Mouse (Mus musculus): ENCODE results near the gene Poldip2. TPM values are rescaled to one million over a fixed set of nuclear protein-coding genes. Genes with fewer than 3 reads are reported as not detected.
"Not testable (repeated sequence)": the region's sequence is repeated elsewhere in the genome, so short reads cannot be mapped to it uniquely, and the experiment has no call there.

Gene Poldip2
- total RNA-seq, 1 experiment from 2014 or later = 60.7 TPM

GRCm38 (mm10) chr11:78530001-78530400 is 18.0 kb downstream of the Poldip2 start:
- ATAC-seq (replicated peaks in 1 of 2; ENCODE audit: insufficient read depth in 1 of 2, low FRiP score in 2 of 2, low TSS enrichment in 1 of 2, low read depth in 1 of 2, poor library complexity in 2 of 2, severe bottlenecking in 2 of 2) = no peak

GRCm38 (mm10) chr11:78531046-78531445 is 19.1 kb downstream of the Poldip2 start:
- ATAC-seq (replicated peaks in 1 of 2; ENCODE audit: insufficient read depth in 1 of 2, low FRiP score in 2 of 2, low TSS enrichment in 1 of 2, low read depth in 1 of 2, poor library complexity in 2 of 2, severe bottlenecking in 2 of 2) = no peak

GRCm38 (mm10) chr11:78531515-78531914 is 19.5 kb downstream of the Poldip2 start:
- ATAC-seq (replicated peaks in 1 of 2; ENCODE audit: insufficient read depth in 1 of 2, low FRiP score in 2 of 2, low TSS enrichment in 1 of 2, low read depth in 1 of 2, poor library complexity in 2 of 2, severe bottlenecking in 2 of 2) = not testable (repeated sequence)

- ATAC-seq (replicated peaks in 1 of 2; ENCODE audit: insufficient read depth in 1 of 2, low FRiP score in 2 of 2, low TSS enrichment in 1 of 2, low read depth in 1 of 2, poor library complexity in 2 of 2, severe bottlenecking in 2 of 2) = no peak
Measured at GRCm38 (mm10) chr11:78534516-78534915, 22.5 kb downstream of the Poldip2 start.

- no peak for ATAC-seq (replicated peaks in 1 of 2; ENCODE audit: insufficient read depth in 1 of 2, low FRiP score in 2 of 2, low TSS enrichment in 1 of 2, low read depth in 1 of 2, poor library complexity in 2 of 2, severe bottlenecking in 2 of 2)
Measured at GRCm38 (mm10) chr11:78535376-78536079, 23.5 kb downstream of the Poldip2 start.

- peak; percentile 95 to 97 for ATAC-seq (replicated peaks in 1 of 2; ENCODE audit: insufficient read depth in 1 of 2, low FRiP score in 2 of 2, low TSS enrichment in 1 of 2, low read depth in 1 of 2, poor library complexity in 2 of 2, severe bottlenecking in 2 of 2)
Measured at GRCm38 (mm10) chr11:78536080-78536689, 24.2 kb downstream of the Poldip2 start, which contains the start of the genes Tnfaip1 and Ift20. TSS of gene Tnfaip1 (minus strand) at chr11:78536332. TSS of gene Ift20 (plus strand) at chr11:78536361.

GRCm38 (mm10) chr11:78536690-78537084 is 24.7 kb downstream of the Poldip2 start:
- no peak for ATAC-seq (replicated peaks in 1 of 2; ENCODE audit: insufficient read depth in 1 of 2, low FRiP score in 2 of 2, low TSS enrichment in 1 of 2, low read depth in 1 of 2, poor library complexity in 2 of 2, severe bottlenecking in 2 of 2)

- ATAC-seq (replicated peaks in 1 of 2; ENCODE audit: insufficient read depth in 1 of 2, low FRiP score in 2 of 2, low TSS enrichment in 1 of 2, low read depth in 1 of 2, poor library complexity in 2 of 2, severe bottlenecking in 2 of 2) = no peak
Measured at GRCm38 (mm10) chr11:78540358-78540757, 28.4 kb downstream of the Poldip2 start.

- ATAC-seq (replicated peaks in 1 of 2; ENCODE audit: insufficient read depth in 1 of 2, low FRiP score in 2 of 2, low TSS enrichment in 1 of 2, low read depth in 1 of 2, poor library complexity in 2 of 2, severe bottlenecking in 2 of 2) = no peak
Measured at GRCm38 (mm10) chr11:78544449-78545111, 32.6 kb downstream of the Poldip2 start.

- no peak for ATAC-seq (replicated peaks in 1 of 2; ENCODE audit: insufficient read depth in 1 of 2, low FRiP score in 2 of 2, low TSS enrichment in 1 of 2, low read depth in 1 of 2, poor library complexity in 2 of 2, severe bottlenecking in 2 of 2)
Measured at GRCm38 (mm10) chr11:78545181-78545580, 33.2 kb downstream of the Poldip2 start.

- no peak for ATAC-seq (replicated peaks in 1 of 2; ENCODE audit: insufficient read depth in 1 of 2, low FRiP score in 2 of 2, low TSS enrichment in 1 of 2, low read depth in 1 of 2, poor library complexity in 2 of 2, severe bottlenecking in 2 of 2)
Measured at GRCm38 (mm10) chr11:78547718-78548460, 35.9 kb downstream of the Poldip2 start.

- no peak for ATAC-seq (replicated peaks in 1 of 2; ENCODE audit: insufficient read depth in 1 of 2, low FRiP score in 2 of 2, low TSS enrichment in 1 of 2, low read depth in 1 of 2, poor library complexity in 2 of 2, severe bottlenecking in 2 of 2)
Measured at GRCm38 (mm10) chr11:78549491-78549987, 37.5 kb downstream of the Poldip2 start.

GRCm38 (mm10) chr11:78550168-78551058 is 38.4 kb downstream of the Poldip2 start, which contains the start of gene Tmem97:
TSS of gene Tmem97 (minus strand) at chr11:78550777.
- ATAC-seq (replicated peaks in 1 of 2; ENCODE audit: insufficient read depth in 1 of 2, low FRiP score in 2 of 2, low TSS enrichment in 1 of 2, low read depth in 1 of 2, poor library complexity in 2 of 2, severe bottlenecking in 2 of 2) = peak; percentile 100

- ATAC-seq (replicated peaks in 1 of 2; ENCODE audit: insufficient read depth in 1 of 2, low FRiP score in 2 of 2, low TSS enrichment in 1 of 2, low read depth in 1 of 2, poor library complexity in 2 of 2, severe bottlenecking in 2 of 2) = no peak
Measured at GRCm38 (mm10) chr11:78551059-78551398, 39.0 kb downstream of the Poldip2 start.

GRCm38 (mm10) chr11:78555623-78556022 is 43.6 kb downstream of the Poldip2 start:
- no peak for ATAC-seq (replicated peaks in 1 of 2; ENCODE audit: insufficient read depth in 1 of 2, low FRiP score in 2 of 2, low TSS enrichment in 1 of 2, low read depth in 1 of 2, poor library complexity in 2 of 2, severe bottlenecking in 2 of 2)

- no peak for ATAC-seq (replicated peaks in 1 of 2; ENCODE audit: insufficient read depth in 1 of 2, low FRiP score in 2 of 2, low TSS enrichment in 1 of 2, low read depth in 1 of 2, poor library complexity in 2 of 2, severe bottlenecking in 2 of 2)
Measured at GRCm38 (mm10) chr11:78556070-78556469, 44.1 kb downstream of the Poldip2 start.

- no peak for ATAC-seq (replicated peaks in 1 of 2; ENCODE audit: insufficient read depth in 1 of 2, low FRiP score in 2 of 2, low TSS enrichment in 1 of 2, low read depth in 1 of 2, poor library complexity in 2 of 2, severe bottlenecking in 2 of 2)
Measured at GRCm38 (mm10) chr11:78557241-78557640, 45.2 kb downstream of the Poldip2 start.
